Mouse (Mus musculus): ENCODE results near the gene Mlst8. TPM values are rescaled to one million over a fixed set of nuclear protein-coding genes. Genes with fewer than 3 reads are reported as not detected.

Gene Mlst8
- polyA plus RNA-seq, 1 experiment from 2014 or later: 32.0 TPM

DNA sequence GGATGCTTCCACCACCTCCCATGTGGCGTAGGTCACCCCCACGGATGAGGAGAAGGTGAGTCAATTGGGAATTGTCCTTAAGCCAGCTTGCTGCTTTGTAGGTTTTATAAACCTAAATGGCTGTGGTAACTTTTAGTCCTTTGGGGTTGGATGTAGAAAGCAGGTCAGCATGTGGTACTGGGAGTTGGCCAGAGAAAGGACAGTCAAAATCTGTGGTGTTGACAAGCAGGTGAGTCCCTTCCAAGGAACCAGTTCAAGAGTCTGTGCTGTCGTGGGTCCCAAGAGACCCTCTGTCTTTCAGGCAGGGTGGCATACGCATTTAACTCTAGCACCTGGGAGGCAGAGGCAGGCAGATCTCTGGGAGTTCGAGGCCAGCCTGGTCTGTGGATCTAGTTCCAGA lies 54.4 kb downstream of the Mlst8 start:
- no peak overlapping the region for H3K4me2 ChIP-seq (ENCODE audit: low read depth, low read length)
- no peak overlapping the region for H3K4me3 ChIP-seq (ENCODE audit: low read depth, low read length)
- ATAC-seq (replicated peaks; ENCODE audit: insufficient number of reproducible peaks, low FRiP score, low TSS enrichment, low read depth): no peak
- 94% methylated on average over 5 of the region's 5 CpGs for WGBS
- no peak for DNase-seq (ENCODE audit: low spot score)
- no peaks in the 10 kb centered on the region for H3K27me3 ChIP-seq (ENCODE audit: control insufficient read depth, insufficient read depth, low read length)
- H3K9ac ChIP-seq (replicated peaks; ENCODE audit: low read length): no peak overlapping the region
- peaks cover 20% of the 10 kb centered on the region for H3K36me3 ChIP-seq (replicated peaks; ENCODE audit: control insufficient read depth, insufficient read depth, low read depth, low read length)
- H3K9me3 ChIP-seq (replicated peaks; ENCODE audit: control insufficient read depth, low read length): no peaks in the 10 kb centered on the region
- H3K4me1 ChIP-seq (ENCODE audit: control insufficient read depth, insufficient read depth, low read length): no peaks in the 10 kb centered on the region
- H3K27ac ChIP-seq (replicated peaks; ENCODE audit: low read depth, low read length): no peak overlapping the region

Other genes with a start within 250 kb of the Mlst8 start
- 99.6 and 101 TPM in 2 replicates for gene Ccnf, start 227.6 kb downstream of the Mlst8 start, polyA plus RNA-seq (2014; fragmentation: Nextera tagmentation; extraction: Ambion mirVana)
- 0.38 TPM in 1 of 2 replicates, not detected in the other for gene Abca17, start 128.0 kb downstream of the Mlst8 start, polyA plus RNA-seq (2014; fragmentation: Nextera tagmentation; extraction: Ambion mirVana)
- 5.3 and 7.7 TPM in 2 replicates for gene Abca3, start 127.1 kb downstream of the Mlst8 start, polyA plus RNA-seq (2014; fragmentation: Nextera tagmentation; extraction: Ambion mirVana)
- 349 and 363 TPM in 2 replicates for gene Rnps1, start 64.5 kb downstream of the Mlst8 start, polyA plus RNA-seq (2014; fragmentation: Nextera tagmentation; extraction: Ambion mirVana)
- 74.6 and 77.2 TPM in 2 replicates for gene Eci1, start 52.4 kb downstream of the Mlst8 start, polyA plus RNA-seq (2014; fragmentation: Nextera tagmentation; extraction: Ambion mirVana)
- gene Dnase1l2, start 36.0 kb downstream of the Mlst8 start, polyA plus RNA-seq (2014; fragmentation: Nextera tagmentation; extraction: Ambion mirVana): 1.1 TPM in 2 replicates
- 10.3 and 11.1 TPM in 2 replicates for gene E4f1, start 8.8 kb downstream of the Mlst8 start, polyA plus RNA-seq (2014; fragmentation: Nextera tagmentation; extraction: Ambion mirVana)
- 53.7 and 54.9 TPM in 2 replicates for gene Pgp, start 8.7 kb downstream of the Mlst8 start, polyA plus RNA-seq (2014; fragmentation: Nextera tagmentation; extraction: Ambion mirVana)
- gene Bricd5, start 5.2 kb downstream of the Mlst8 start, polyA plus RNA-seq (2014; fragmentation: Nextera tagmentation; extraction: Ambion mirVana): 0.42 TPM in 1 of 2 replicates, not detected in the other
- 2.6 and 2.8 TPM in 2 replicates for gene Caskin1, start 9.5 kb upstream of the Mlst8 start, polyA plus RNA-seq (2014; fragmentation: Nextera tagmentation; extraction: Ambion mirVana)
- gene Traf7, start 48.9 kb upstream of the Mlst8 start, polyA plus RNA-seq (2014; fragmentation: Nextera tagmentation; extraction: Ambion mirVana): 86.1 and 88.2 TPM in 2 replicates
- gene Rab26, start 55.1 kb upstream of the Mlst8 start, polyA plus RNA-seq (2014; fragmentation: Nextera tagmentation; extraction: Ambion mirVana): 1.4 and 1.8 TPM in 2 replicates
- 9.6 and 16.6 TPM in 2 replicates for gene Pkd1, start 70.8 kb upstream of the Mlst8 start, polyA plus RNA-seq (2014; fragmentation: Nextera tagmentation; extraction: Ambion mirVana)
- 46.2 and 56.4 TPM in 2 replicates for gene Tsc2, start 153.6 kb upstream of the Mlst8 start, polyA plus RNA-seq (2014; fragmentation: Nextera tagmentation; extraction: Ambion mirVana)
- 18.6 and 22.9 TPM in 2 replicates for gene Nthl1, start 153.6 kb upstream of the Mlst8 start, polyA plus RNA-seq (2014; fragmentation: Nextera tagmentation; extraction: Ambion mirVana)
- 48.3 and 50.2 TPM in 2 replicates for gene Slc9a3r2, start 171.2 kb upstream of the Mlst8 start, polyA plus RNA-seq (2014; fragmentation: Nextera tagmentation; extraction: Ambion mirVana)
- gene Npw, start 179.4 kb upstream of the Mlst8 start, polyA plus RNA-seq (2014; fragmentation: Nextera tagmentation; extraction: Ambion mirVana): 0.48 TPM in 1 of 2 replicates, not detected in the other
- gene Zfp598, start 190.6 kb upstream of the Mlst8 start, polyA plus RNA-seq (2014; fragmentation: Nextera tagmentation; extraction: Ambion mirVana): 24.1 and 26.6 TPM in 2 replicates
- gene Syngr3, start 210.9 kb upstream of the Mlst8 start, polyA plus RNA-seq (2014; fragmentation: Nextera tagmentation; extraction: Ambion mirVana): 6.2 and 6.6 TPM in 2 replicates
- gene Gfer, start 217.1 kb upstream of the Mlst8 start, polyA plus RNA-seq (2014; fragmentation: Nextera tagmentation; extraction: Ambion mirVana): 46.8 and 52.4 TPM in 2 replicates
- 1.1 and 2.7 TPM in 2 replicates for gene Noxo1, start 217.2 kb upstream of the Mlst8 start, polyA plus RNA-seq (2014; fragmentation: Nextera tagmentation; extraction: Ambion mirVana)
- gene Tbl3, start 228.6 kb upstream of the Mlst8 start, polyA plus RNA-seq (2014; fragmentation: Nextera tagmentation; extraction: Ambion mirVana): 96.3 and 102 TPM in 2 replicates
- gene Rnf151, start 239.0 kb upstream of the Mlst8 start, polyA plus RNA-seq (2014; fragmentation: Nextera tagmentation; extraction: Ambion mirVana): 0.18 and 0.24 TPM in 2 replicates
- gene Rps2, start 239.0 kb upstream of the Mlst8 start, polyA plus RNA-seq (2014; fragmentation: Nextera tagmentation; extraction: Ambion mirVana): 1,371 and 1,480 TPM in 2 replicates
- 191 and 217 TPM in 2 replicates for gene Ndufb10, start 245.4 kb upstream of the Mlst8 start, polyA plus RNA-seq (2014; fragmentation: Nextera tagmentation; extraction: Ambion mirVana)
- not detected in 2 replicates for gene Rpl3l, start 248.7 kb upstream of the Mlst8 start, polyA plus RNA-seq (2014; fragmentation: Nextera tagmentation; extraction: Ambion mirVana)

All from embryonic facial prominence, embryonic 11.5 days (tissue).